Mouse (Mus musculus) kidney, embryonic 16.5 days (tissue): Measurements from ENCODE around the gene Cabp2. TPM values are rescaled to one million over a fixed set of nuclear protein-coding genes. Genes with fewer than 3 reads are reported as not detected.
A peak's percentile ranks its signal among the peaks of the same experiment; 100 is the strongest.

Source experiments
- ATAC-seq: fragments of 200-750 bp; cut with Nextera tagmentation; 2 replicates; pipeline ENCODE4 v1.8.0; 2017; ENCODE audit warnings: moderate TSS enrichment; ENCODE audit not compliant: low FRiP score, low TSS enrichment
- H3K27ac ChIP-seq: fragments of 300-500 bp; sonication (generic); 2 replicates; pipeline ENCODE4 v1.5.1; 2014; ENCODE audit warnings: low read length
- H3K27me3 ChIP-seq: fragments of 300-500 bp; sonication (generic); 2 replicates; pipeline ENCODE4 v1.6.1; 2014; ENCODE audit warnings: low read length, control low read depth, mixed read lengths; ENCODE audit not compliant: insufficient read depth
- H3K36me3 ChIP-seq: fragments of 300-500 bp; sonication (generic); 2 replicates; pipeline ENCODE4 v1.6.1; 2014; ENCODE audit warnings: low read length, control low read depth, mixed read lengths; ENCODE audit not compliant: insufficient read depth
- H3K4me1 ChIP-seq: fragments of 300-500 bp; sonication (generic); 2 replicates; pipeline ENCODE4 v1.6.1; 2014; ENCODE audit warnings: low read length, control low read depth, mixed read lengths; ENCODE audit not compliant: insufficient read depth
- H3K4me2 ChIP-seq: fragments of 300-500 bp; sonication (generic); replicated peaks from 2 replicates; pipeline ENCODE4 v1.6.1; 2014; ENCODE audit warnings: low read depth, low read length
- H3K4me3 ChIP-seq: fragments of 300-500 bp; sonication (generic); 2 replicates; pipeline ENCODE4 v1.5.1; 2014; ENCODE audit warnings: mild to moderate bottlenecking, low read length
- H3K9ac ChIP-seq: fragments of 300-500 bp; sonication (generic); replicated peaks from 2 replicates; pipeline ENCODE4 v1.6.1; 2014; ENCODE audit warnings: low read length
- H3K9me3 ChIP-seq: fragments of 300-500 bp; sonication (generic); 2 replicates; pipeline ENCODE4 v1.6.1; 2016; ENCODE audit warnings: low read length, control low read depth
- WGBS: fragments of 180-500 bp; shearing (Covaris S2); extraction: QIAGEN DNeasy Blood & Tissue Kit; methylation state at CpG from one replicate; pipeline ENCODE4 v1.1.7; 2014; 5-methylcytosine and 5-hydroxymethylcytosine counted together
- polyA plus RNA-seq: library from polyadenylated mRNA; unstranded; fragments of >200 nt; fragmentation: Nextera tagmentation; extraction: Ambion mirVana; gene quantifications from 2 replicates; pipeline ENCODE4 v1.2.1, GENCODE M21; 2015

Cabp2 gene
- polyA plus RNA-seq, 1 experiment from 2014 or later = 0.21 TPM

DNA sequence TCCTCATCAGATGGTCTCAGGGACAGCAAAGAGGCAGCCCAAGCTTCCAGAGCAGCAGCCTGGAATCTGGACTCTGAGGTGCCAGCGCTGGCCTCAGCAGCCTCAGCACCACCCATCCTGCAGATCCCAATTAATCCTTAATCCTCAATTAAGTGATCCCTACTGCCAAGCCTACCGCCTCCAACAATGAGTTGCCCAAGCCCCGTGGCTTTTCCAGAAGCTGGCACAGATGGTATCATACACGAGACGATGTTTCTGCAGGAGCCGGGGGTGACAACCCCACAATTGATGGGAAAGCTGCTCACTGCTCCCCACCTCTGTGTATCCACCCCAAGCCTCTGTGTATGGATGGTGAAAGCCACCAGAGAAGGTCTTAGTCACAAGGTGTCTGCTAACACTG is 7.8 kb downstream of the Cabp2 start:
- no peak for ATAC-seq
- Histone ChIP-seq H3K27me3 (no peaks in the 10 kb centered on the region), H3K36me3 (no peaks in the 10 kb centered on the region), H3K9me3 (no peaks in the 10 kb centered on the region), H3K4me3 (no peak overlapping the region), H3K9ac (no peak overlapping the region), H3K4me2 (no peak overlapping the region), H3K4me1 (no peaks in the 10 kb centered on the region), H3K27ac (no peak overlapping the region)
- 84% methylated on average over 6 of the region's 6 CpGs for WGBS

DNA sequence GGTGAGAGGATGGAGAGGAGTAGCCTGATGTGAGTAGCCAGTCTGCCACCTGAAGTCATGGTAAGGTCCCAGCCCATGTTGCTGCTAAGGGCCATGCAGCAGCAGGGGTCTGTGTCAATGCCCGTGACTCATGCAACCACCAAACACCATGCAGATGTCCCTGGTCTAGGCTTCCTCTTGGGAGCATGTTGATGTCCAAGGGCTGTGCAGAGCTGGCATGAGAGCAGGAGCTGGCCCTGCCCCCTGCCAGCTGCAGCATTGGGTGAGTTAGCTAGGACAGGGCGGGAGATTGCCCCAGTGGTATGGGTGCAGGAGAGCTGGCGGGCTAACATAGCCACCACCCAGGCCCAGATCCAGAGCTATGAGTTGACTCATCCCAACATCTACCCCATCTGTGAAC is 9.1 kb downstream of the Cabp2 start:
- no peak overlapping the region for H3K4me2 ChIP-seq
- H3K36me3 ChIP-seq = no peaks in the 10 kb centered on the region
- H3K4me1 ChIP-seq = no peaks in the 10 kb centered on the region
- no peaks in the 10 kb centered on the region for H3K9me3 ChIP-seq
- no peak for ATAC-seq
- no peaks in the 10 kb centered on the region for H3K27me3 ChIP-seq
- H3K9ac ChIP-seq = no peak overlapping the region
- WGBS = 92% methylated on average over 3 of the region's 3 CpGs
- H3K27ac ChIP-seq = no peak overlapping the region
- no peak overlapping the region for H3K4me3 ChIP-seq

DNA sequence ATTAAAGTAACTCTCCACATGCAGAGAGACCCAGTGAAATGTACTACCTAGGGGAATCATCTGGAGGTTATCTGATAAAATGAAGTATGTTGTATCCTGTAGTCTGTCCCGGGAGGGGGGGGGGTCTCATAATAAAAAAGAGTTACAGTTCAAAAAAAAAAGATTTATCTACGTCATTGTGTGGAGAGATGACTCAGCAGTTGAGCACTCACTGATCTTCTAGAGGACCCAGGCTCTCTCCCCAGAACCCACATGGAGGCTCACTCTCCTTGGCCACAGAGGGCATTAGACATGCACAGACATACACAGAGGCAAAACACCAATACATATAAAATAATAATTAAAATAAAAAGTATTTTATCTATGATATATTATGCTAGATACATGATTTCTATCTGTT is 10.0 kb downstream of the Cabp2 start:
- WGBS = 71% methylated on average over 2 of the region's 2 CpGs

DNA sequence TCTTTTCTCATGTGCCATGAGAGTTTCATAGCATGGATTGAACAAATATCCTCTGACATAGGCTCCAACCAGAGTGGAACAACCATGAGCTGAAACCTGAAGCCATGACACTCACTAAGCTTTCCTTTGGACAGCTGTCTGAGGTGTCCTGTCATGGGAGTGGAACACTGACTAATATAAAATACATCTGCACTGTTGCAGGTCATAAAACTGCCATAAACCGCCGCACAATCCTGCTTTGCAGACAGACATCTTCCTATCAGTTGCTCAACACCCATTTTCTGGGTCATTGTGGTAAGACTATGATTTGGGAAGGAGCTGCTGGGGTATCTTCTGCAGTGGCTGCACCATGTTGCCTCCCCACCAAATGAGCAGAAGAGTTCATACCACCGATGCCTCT is 11.4 kb downstream of the Cabp2 start:
- no peak for ATAC-seq
- Histone ChIP-seq H3K27ac (no peak overlapping the region), H3K9ac (no peak overlapping the region), H3K9me3 (no peaks in the 10 kb centered on the region), H3K4me3 (no peak overlapping the region), H3K27me3 (no peaks in the 10 kb centered on the region), H3K36me3 (no peaks in the 10 kb centered on the region), H3K4me1 (peaks cover 12% of the 10 kb centered on the region; the same call in 1 of the 2 replicates), H3K4me2 (no peak overlapping the region)
- whole genome bisulfite sequencing = 49% methylated on average over 3 of the region's 3 CpGs

More for the DNA sequence above, 10.0 kb downstream of the Cabp2 start:
- Histone ChIP-seq H3K27ac (no peak overlapping the region), H3K9ac (no peak overlapping the region), H3K36me3 (no peaks in the 10 kb centered on the region), H3K4me2 (no peak overlapping the region), H3K4me3 (no peak overlapping the region), H3K4me1 (peaks cover 6% of the 10 kb centered on the region; the same call in 1 of the 2 replicates), H3K9me3 (no peaks in the 10 kb centered on the region), H3K27me3 (no peaks in the 10 kb centered on the region)
- no peak for ATAC-seq

DNA sequence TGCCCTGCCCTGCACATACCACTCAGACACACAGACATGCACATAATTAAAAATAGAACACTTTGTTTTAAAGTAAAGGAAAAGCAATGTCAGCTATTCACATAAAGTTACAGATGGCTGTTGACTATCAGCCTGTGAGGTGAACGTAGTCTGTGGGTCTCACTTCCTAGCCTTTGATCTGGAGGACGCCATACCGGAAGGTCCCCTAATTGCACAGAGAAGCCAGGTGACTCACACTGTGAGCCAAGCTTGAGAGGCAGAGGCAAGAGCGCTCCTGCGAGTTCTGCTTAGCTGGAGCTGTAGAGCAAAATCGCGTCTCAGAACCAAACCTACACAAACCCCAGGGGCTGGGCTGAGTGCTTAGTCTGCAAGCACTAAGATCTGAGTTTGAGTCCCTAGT is 12.4 kb downstream of the Cabp2 start:
- Histone ChIP-seq H3K4me3 (no peak overlapping the region), H3K4me2 (no peak overlapping the region), H3K27ac (no peak overlapping the region), H3K27me3 (no peaks in the 10 kb centered on the region), H3K9me3 (no peaks in the 10 kb centered on the region), H3K36me3 (no peaks in the 10 kb centered on the region), H3K9ac (no peak overlapping the region), H3K4me1 (peaks cover 20% of the 10 kb centered on the region; the same call in 1 of the 2 replicates)
- 61% methylated on average over 7 of the region's 7 CpGs for WGBS
- no peak for ATAC-seq

DNA sequence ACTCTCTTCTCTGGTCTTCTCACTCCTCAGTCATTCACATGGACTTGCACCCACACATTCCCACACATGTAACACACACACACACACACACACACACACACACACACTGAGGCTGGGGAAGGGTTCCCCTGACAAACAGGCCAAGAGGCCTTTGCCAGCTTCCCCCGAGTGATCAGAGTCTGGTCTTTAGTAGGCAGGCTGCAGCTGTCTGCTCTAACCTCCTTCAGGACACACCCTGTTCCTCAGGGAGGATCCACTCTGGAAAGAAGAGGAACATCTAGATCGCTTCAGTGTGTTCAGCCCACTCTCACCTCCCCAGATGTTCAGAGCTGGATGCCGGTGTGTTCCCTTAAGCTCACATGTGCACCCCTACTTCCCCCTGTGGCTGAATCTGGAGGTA is 13.0 kb downstream of the Cabp2 start:
- WGBS = 82% methylated on average over 3 of the region's 3 CpGs
- H3K4me2 ChIP-seq = no peak overlapping the region

DNA sequence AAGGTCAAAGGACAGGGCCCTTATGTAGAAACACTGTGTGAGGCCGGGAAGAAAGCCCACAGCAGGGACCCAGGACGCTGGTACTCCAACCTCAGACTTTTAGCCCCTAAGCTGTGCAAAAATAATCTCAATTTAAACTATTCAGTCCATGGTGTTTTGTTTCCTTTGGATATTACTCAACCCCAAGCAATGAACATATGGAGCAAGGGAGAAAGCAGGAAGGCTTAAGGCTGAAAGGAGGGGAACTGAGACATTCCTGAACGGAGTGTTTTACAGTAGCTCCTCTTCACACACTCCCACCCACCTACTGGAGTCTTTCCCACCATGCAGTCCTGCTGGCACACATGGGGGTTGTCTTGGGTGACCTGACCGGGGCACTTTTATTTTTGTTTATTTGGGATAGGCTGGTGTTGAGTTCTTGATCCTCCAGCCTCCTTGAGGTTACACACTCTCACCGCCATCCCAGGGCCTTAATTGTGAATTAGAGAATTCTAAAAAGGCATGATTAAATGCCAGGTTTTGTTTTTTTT is 13.5 kb downstream of the Cabp2 start:
- H3K36me3 ChIP-seq = no peaks in the 10 kb centered on the region
- peaks cover 3% of the 10 kb centered on the region; the same call in 1 of the 2 replicates for H3K27me3 ChIP-seq
- ATAC-seq = no peak
- 72% methylated on average over 5 of the region's 5 CpGs for WGBS
- H3K9ac ChIP-seq = no peak overlapping the region
- peaks cover 30% of the 10 kb centered on the region for H3K4me1 ChIP-seq
- no peak overlapping the region for H3K27ac ChIP-seq
- no peak overlapping the region for H3K4me2 ChIP-seq
- H3K9me3 ChIP-seq = no peaks in the 10 kb centered on the region
- no peak overlapping the region for H3K4me3 ChIP-seq

More for the DNA sequence above, 13.0 kb downstream of the Cabp2 start:
- no peak for ATAC-seq
- H3K27me3 ChIP-seq = no peaks in the 10 kb centered on the region
- H3K9me3 ChIP-seq = no peaks in the 10 kb centered on the region
- H3K27ac ChIP-seq = no peak overlapping the region
- H3K4me1 ChIP-seq = peaks cover 25% of the 10 kb centered on the region
- H3K9ac ChIP-seq = no peak overlapping the region
- H3K36me3 ChIP-seq = no peaks in the 10 kb centered on the region
- no peak overlapping the region for H3K4me3 ChIP-seq

DNA sequence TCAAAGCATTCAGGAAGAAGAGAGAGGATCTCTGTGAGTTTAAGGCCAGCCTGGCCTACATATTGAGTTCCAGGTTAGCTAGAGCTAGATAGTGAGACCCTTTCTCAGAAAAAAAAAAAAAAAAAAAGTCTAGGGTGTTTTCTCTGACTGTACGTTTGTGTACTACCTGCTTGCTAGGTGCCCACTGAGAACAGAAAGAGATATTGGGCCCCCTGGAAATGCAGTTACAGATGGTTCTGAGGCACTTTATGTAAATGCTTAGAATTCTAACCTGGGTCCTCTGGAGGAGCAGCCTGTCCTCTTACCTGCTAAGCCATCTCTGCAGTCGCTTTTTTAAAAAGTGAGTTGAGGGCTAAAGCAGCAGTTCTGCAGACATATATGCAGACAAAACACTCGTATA is 14.4 kb downstream of the Cabp2 start:
- H3K27ac ChIP-seq = no peak overlapping the region
- H3K4me3 ChIP-seq = no peak overlapping the region
- no peaks in the 10 kb centered on the region for H3K9me3 ChIP-seq
- no peak overlapping the region for H3K9ac ChIP-seq
- peaks cover 39% of the 10 kb centered on the region for H3K4me1 ChIP-seq
- peaks cover 12% of the 10 kb centered on the region for H3K27me3 ChIP-seq
- no peak overlapping the region for H3K4me2 ChIP-seq
- no peak for ATAC-seq
- 64% methylated on average over 3 of the region's 3 CpGs for WGBS
- H3K36me3 ChIP-seq = no peaks in the 10 kb centered on the region

DNA sequence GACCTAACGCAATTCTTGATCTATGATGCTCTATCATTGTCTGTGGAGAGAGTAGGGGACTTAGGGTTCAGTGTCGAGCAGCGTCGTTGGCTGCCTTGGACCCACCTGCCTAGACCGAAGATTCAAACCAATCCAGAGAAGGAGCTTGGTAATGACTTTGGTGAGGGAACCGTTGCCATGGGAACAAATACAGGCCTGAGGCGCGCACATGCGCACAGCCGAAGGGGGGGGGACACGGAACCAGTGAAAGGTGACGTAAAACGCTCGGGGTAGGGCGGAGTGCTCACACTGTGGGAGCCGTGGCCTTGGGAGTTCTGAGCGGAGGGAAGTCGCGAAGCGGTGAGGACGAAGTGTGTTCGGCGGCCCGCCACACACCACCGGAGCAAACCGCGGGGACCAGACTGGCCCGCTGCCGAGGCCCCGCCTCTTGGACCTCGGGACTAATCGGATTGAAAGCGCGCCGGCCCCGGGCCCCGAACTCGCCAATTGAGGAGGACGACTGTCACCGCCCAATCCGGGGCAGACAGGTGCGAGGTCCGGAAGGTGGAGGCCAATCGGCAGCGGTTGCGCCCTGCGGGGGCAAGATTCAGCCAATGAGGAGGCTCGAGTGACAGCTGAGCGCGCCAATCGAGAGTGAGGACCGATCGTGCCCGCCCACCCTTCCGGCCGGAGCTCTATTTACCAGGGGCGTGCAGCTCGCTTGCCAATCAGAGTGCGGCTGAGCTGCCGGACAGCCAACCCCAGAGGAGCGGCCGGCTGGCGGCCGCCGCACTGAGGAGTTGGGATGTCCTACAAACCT is 15.5 kb downstream of the Cabp2 start, which contains the start of gene Cdk2ap2:
Cdk2ap2 (plus strand) TSS at position 541 of the 799 bp plus-strand sequence.
- under 1% methylated on average over 65 of the region's 65 CpGs for WGBS
- H3K27ac ChIP-seq = peak within 1 kb of the TSS; percentile 95
- H3K4me1 ChIP-seq = peaks cover 45% of the 10 kb centered on the region
- H3K4me3 ChIP-seq = peak within 1 kb of the TSS; percentile 70
- peak within 1 kb of the TSS; percentile 79 for H3K9ac ChIP-seq
- peaks cover 21% of the 10 kb centered on the region for H3K27me3 ChIP-seq
- peak within 1 kb of the TSS; percentile 87 for H3K4me2 ChIP-seq
- no peaks in the 10 kb centered on the region for H3K36me3 ChIP-seq
- no peaks in the 10 kb centered on the region for H3K9me3 ChIP-seq
- peak; percentile 94 for ATAC-seq

DNA sequence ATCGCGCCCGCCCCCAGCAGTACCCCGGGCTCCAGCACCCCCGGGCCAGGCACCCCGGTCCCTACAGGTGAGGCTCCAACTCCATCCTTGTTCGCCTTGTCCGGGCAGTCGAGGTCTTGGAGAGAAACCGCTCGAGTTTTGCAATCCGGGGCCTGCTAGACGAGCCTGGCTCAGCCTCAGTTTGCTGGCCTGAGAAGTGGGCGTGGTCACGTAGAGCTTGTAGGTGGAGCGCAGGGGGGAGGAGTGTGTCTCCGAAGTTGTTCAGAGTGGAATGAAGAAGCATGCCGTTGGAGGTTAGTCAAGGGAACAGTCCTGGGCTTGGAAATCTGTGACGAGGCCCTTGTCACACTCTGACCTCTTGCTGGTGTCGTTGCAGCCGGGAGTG is 16.1 kb downstream of the Cabp2 start:
- H3K9me3 ChIP-seq = no peaks in the 10 kb centered on the region
- H3K4me1 ChIP-seq = peaks cover 45% of the 10 kb centered on the region
- H3K9ac ChIP-seq = peak overlapping the region; percentile 70
- peak overlapping the region; percentile 87 for H3K4me2 ChIP-seq
- WGBS = under 1% methylated on average over 21 of the region's 21 CpGs
- peak overlapping the region; percentile 88 for H3K27ac ChIP-seq
- no peaks in the 10 kb centered on the region for H3K36me3 ChIP-seq
- H3K4me3 ChIP-seq = peak overlapping the region; percentile 70
- ATAC-seq = peak; percentile 44
- H3K27me3 ChIP-seq = peaks cover 25% of the 10 kb centered on the region
